11 mouse cellular contexts compared by ENCODE assay signal in genomic region chr7:123253396-123253795, GRCm38 (mm10). TPM values are rescaled to one million over a fixed set of nuclear protein-coding genes. Genes with fewer than 3 reads are reported as not detected.
"Had no signal": no experiment of that assay in that cellular context is flagged by ENCODE, and none has a peak within 500 bp of the region (broad histone marks: within the 10 kb centered on the region; RNA-seq: fewer than 3 reads in every experiment).

No protein-coding gene starts in this region.

- H3K9ac ChIP-seq: limb, embryonic 13.5 days; liver, embryonic 14.5 days; neural tube, embryonic 12.5 days; stomach, embryonic 15.5 days had no signal

- H3K9me3 ChIP-seq: limb, embryonic 13.5 days; neural tube, embryonic 12.5 days; stomach, embryonic 15.5 days had no signal

- H3K36me3 ChIP-seq: limb, embryonic 13.5 days; neural tube, embryonic 12.5 days; stomach, embryonic 15.5 days had no signal

- H3K4me3 ChIP-seq: layer of hippocampus, adult 2 months; limb, embryonic 13.5 days; neural tube, embryonic 12.5 days; stomach, embryonic 15.5 days had no signal

- H3K4me2 ChIP-seq: limb, embryonic 13.5 days; neural tube, embryonic 12.5 days; stomach, embryonic 15.5 days had no signal

- DNase-seq: kidney, postnatal 10 days; kidney, postnatal 4 days; left cerebral cortex, postnatal 4 days; lung, adult 18-20 months; thymus, postnatal 4 days had no signal

- H3K27me3 ChIP-seq: limb, embryonic 13.5 days; neural tube, embryonic 12.5 days; stomach, embryonic 15.5 days had no signal

- H3K4me1 ChIP-seq: limb, embryonic 13.5 days; neural tube, embryonic 12.5 days; stomach, embryonic 15.5 days had no signal

- H3K27ac ChIP-seq: layer of hippocampus, adult 2 months; limb, embryonic 13.5 days; liver, embryonic 14.5 days; neural tube, embryonic 12.5 days; stomach, embryonic 15.5 days had no signal

RNA-seq across cellular contexts. Expression of gene Slc5a11, which starts 38.8 kb away (rescaled TPM):
- total RNA-seq: left cerebral cortex, postnatal 4 days; megakaryocyte-erythroid progenitor cell, adult 5-6 weeks had no signal
